Mouse (Mus musculus) cerebellum, postnatal 4 days (tissue): ENCODE results near the gene Mettl9.
"Not testable (repeated sequence)": the region's sequence is repeated elsewhere in the genome, so short reads cannot be mapped to it uniquely, and the experiment has no call there.

Experiments
- DNase-seq, 2 experiments: peaks; one replicate each; pipeline ENCODE4 v3.0.0; 2022; ENCODE audit warnings: low spot score in 2 of 2, mixed read lengths in 1 of 2

Mettl9 gene

GRCm38 (mm10) chr7:121033856-121034652 lies at the start of gene Mettl9:
Gene Mettl9 (plus strand): TSS chr7:121034445.
- DNase-seq = peak; percentile 93 to 97

DNA sequence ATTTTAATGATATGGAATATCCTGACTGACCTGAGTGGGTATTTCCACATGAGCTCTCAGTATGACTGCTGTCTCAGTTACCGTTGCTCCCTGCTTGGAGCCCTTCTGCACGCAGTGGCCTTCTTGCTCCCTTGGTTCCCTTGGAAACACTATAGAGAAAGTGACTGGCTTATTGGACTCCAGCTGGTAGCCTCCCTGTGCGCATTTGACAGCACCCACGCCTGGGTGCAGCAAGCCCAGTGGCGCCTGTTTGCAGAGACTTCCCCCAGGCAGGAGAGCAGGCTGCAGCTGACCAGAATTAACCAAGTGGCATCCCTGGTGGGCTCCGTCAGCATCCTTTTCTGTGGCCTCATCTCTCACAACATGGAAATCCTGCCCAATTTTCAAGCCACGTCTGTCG lies 43.1 kb upstream of the Mettl9 start:
- DNase-seq = no peak

DNA sequence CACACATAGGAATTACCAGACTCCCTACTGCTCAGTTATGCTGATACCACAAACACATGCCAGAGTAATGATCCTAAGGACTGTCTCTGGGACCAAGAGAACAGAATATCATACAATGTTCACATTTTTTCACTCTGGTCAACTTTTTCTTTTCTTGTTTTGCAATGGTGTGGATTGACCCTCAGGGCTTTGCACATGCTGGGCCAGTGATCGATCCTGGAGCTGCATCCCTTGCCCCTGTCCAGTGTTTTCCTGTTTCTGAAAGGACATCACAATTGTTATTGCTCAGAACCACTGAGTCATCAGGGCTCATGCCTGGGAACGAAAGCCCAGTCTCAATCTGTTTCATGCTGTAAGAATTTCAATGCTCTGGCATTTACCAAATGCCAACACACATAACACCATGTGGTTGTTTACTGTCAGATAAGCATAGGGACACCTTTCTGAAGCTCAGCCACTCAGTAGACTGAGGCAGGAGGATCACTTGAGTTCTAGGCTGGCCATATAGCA lies 35.2 kb upstream of the Mettl9 start:
- no peak for DNase-seq

GRCm38 (mm10) chr7:121000065-121000822 lies 34.0 kb upstream of the Mettl9 start:
- no peak for DNase-seq

DNA sequence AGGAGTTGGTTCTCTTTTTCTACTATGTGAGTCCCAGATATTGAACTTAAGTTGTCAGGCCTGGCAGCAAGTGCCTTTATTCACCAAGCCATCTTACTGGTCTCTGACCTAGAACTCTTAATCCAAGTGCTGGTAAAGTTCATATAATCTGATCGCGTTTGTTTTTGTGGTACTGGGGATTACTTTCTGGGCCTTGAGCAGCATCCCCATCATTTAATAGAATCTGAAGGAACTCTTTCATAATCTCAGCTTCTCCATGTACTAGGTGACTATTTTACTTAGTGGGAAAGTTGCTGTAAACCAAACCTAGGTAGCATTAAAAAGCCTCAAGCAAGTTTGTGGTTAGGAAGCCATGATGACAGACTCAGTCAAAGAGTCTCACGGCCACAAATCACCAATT lies 32.4 kb upstream of the Mettl9 start:
- DNase-seq = no peak

- no peak for DNase-seq
Observed at GRCm38 (mm10) chr7:121002407-121002928, 31.8 kb upstream of the Mettl9 start.

DNA sequence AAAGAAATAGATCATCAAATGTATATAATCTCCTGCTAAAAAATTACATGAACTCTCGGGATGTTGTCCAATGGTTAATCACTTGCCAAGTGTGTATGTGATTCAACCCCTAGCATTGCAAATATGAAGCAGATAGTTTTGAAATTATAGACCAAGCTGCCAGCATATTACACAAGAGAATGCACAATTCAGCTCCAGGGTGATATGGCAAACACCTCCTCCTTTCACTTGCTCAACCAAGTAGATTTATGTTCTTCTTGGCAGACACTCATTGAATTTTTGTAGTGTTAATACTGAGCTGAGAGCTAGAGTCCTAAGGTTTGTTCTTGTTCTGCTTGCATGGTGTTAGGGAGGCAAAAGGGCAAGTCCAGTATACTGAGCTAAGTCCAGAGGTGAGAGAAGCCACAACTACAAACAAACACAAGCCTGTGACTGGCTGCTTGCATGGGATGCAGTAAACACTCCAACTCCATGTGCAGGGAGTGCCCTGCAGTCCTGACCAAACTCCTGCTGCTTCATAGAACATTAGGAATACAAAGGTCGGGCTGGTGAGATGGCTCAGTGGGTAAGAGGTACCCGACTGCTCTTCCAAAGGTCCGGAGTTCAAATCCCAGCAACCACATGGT lies 30.3 kb upstream of the Mettl9 start:
- DNase-seq = no peak

DNA sequence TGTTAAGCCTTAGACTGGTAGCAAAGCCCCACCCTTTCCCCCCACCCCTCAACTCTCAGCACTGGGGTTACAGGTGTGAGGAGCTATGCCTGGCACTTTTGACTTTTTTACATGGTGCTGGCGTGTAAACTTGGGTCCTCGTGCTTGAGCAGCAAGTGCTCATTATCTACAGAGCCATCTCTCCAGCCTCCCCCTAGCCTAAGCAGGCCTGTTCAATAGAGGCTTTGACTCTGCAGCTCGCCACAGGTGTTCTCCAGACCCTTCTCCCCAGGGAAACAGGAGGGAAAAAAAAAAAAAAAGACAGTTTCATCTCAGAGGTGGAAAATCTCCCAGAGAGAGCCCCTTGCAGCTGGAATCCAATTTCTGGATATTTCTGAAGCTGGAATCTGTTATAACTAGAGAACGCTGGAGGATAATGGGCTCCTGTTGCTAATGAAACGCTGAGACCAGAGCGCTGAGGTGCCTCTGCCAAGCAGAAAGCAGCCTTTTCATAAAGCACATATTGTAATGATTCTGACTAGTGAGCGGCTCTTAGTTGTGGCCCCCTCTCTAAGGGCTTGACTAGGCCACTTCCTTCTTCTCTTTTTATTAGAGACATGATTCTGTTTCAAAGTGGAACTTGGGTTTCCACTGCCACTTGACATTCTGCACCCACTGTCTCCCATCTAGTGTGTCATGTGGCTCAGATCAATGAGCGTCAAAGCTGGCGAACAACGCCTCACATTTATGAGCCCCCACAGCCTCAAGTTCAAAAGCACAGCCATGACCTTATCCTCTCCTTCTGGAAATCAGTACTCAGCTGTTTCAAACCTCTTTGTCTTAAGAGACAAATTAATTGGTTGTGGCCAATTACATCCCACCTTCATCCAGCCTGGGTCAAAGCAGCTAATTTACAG lies 22.2 kb upstream of the Mettl9 start:
- no peak for DNase-seq

DNA sequence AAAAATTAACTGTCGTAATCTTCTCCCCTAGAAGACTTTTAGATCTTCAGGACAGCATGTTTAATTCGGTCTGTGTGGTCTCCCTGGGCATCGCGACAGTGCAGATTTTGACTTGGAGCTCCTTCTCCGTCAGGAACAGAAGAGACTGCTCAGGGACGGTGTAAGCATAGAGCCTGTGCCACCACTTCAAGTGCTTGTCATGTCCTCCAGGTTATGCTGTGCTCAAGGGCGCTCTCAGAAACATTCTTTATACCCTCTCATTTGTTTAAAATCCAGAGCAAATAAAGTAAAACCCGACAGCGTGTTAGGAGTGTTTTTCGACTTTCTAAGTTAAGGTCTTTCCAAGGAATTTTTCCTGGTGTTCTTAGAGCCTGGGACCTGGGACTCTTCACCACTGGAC lies 19.8 kb upstream of the Mettl9 start:
- no peak for DNase-seq

GRCm38 (mm10) chr7:121018778-121019177 lies 15.5 kb upstream of the Mettl9 start:
- DNase-seq = no peak

DNA sequence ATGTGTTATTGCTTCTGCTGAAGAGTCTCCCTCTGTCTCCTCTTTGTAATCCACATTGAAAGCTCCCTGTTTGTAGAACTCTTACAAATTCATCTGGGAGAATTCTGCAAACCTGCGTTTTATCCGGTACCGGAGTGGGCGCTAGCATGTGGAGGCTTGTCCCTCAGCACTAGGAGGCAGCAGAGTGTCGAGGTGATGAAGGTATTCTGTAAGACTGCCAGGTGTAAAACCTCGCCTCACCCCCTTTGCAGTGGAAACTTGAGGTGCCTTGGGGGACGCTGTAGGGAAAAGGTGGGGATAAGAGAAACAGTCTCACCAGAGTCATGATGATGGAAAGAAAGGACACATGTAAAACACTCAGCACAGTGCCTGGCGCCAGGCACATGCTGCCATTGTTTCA lies 14.0 kb upstream of the Mettl9 start:
- DNase-seq = no peak

DNA sequence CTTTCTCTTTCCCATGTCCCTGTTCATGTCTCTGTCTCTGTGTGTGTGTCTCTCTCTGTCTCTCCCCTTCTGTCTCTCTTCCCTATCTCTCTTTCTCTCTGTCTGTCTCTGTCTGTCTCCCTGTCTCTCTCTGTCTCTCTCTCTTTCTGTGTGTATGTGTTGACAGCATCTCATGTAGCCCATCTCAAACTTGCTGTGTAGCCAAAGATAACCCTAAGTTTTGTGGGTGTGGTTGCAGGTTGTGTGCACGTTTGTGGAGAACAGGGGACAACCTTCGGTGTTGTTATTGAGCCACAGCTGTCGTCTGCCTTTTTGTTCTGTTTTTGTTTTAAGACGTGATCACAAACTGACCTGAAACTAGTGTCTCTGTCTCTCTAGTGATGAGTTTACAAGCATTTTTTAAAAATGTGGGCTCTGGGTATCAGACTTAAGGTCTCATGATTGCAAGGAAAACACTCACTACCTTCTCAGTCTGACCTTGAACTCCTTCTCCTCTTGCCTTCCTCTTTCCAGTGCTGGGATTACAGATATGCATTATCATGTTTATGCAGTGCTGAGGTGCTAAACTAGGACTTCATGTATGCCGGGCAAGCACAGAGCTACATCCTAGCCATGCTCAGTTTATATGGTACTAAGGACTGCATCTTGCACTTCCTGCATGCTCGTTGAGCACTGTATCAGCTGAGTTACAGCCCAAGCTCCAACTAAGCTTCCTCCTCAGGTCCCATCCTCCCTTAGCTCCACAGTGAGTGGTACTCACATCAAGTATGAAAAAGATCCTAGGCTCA lies 8.8 kb upstream of the Mettl9 start:
- DNase-seq = no peak

- DNase-seq = no peak
Observed at GRCm38 (mm10) chr7:121026300-121026699, 7.9 kb upstream of the Mettl9 start.

DNA sequence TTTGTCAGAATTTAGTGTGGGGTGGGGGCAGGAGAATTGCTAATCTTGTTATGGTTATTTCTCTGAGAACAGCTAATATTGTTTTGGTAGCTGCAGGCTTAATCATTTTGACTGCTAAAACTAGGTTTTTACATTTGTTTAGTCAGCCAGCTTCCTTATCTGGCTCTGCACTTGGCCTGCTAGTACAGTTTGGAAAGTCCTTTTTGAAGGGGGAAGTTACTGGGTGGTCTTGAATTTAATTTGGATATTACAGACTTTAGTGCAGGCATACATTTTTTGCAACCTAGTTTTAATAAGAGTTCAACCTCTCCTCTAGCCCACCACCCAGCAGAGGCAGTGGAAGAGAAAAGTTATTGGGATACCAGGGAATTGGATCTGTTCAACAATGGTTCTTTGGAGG lies 4.3 kb upstream of the Mettl9 start:
- DNase-seq = not testable (repeated sequence)

DNA sequence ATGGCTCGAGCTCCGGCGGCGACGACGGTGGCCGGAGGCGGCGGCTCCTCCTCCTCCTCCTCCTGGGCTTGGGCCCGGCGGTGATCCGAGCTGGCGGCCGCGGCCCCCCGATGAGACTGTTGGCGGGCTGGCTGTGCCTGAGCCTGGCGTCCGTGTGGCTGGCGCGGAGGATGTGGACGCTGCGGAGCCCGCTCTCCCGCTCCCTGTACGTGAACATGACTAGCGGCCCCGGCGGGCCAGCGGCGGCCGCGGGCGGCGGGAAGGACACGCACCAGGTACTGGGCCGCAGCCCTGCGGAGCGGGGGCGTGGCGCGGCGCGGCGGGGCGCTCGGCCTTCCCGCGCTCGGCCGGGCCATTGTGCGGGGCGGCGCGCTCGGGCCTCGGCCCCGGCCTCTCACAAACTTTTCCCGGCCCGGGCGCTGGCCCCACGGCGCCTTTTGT lies 476 bp downstream of the Mettl9 start:
- no peak for DNase-seq

DNA sequence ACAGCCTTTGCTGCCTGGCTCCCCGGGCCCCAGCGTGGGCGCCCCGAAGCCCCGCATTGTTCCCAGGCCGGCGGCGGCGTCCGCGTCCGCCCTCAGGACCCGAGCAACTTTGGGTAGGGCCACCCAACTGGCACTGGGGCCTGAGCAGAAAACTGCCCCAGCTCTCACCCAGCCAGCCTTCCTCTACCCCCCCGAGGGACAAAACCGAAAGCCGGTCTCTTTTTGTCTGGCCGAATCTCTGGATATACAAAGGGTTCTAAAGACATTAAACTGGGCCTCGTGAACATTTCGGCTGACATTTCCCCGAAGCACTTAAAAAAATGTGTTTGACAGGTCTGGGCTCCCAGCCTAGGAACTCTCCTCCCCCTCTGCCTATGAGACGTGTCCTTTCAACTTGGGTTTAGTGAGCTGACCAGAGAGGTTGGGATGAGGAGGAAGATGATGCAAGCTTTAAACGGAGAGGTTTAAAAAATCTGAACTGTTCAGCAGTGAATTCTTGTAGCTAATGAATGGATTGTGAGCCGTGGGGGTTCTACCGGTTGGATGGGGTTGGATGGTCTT lies 996 bp downstream of the Mettl9 start:
- DNase-seq = no peak

GRCm38 (mm10) chr7:121040595-121040994 lies 6.3 kb downstream of the Mettl9 start:
- no peak for DNase-seq

GRCm38 (mm10) chr7:121041989-121042388 lies 7.7 kb downstream of the Mettl9 start:
- no peak for DNase-seq

- no peak for DNase-seq
Observed at GRCm38 (mm10) chr7:121043004-121043403, 8.8 kb downstream of the Mettl9 start.

DNA sequence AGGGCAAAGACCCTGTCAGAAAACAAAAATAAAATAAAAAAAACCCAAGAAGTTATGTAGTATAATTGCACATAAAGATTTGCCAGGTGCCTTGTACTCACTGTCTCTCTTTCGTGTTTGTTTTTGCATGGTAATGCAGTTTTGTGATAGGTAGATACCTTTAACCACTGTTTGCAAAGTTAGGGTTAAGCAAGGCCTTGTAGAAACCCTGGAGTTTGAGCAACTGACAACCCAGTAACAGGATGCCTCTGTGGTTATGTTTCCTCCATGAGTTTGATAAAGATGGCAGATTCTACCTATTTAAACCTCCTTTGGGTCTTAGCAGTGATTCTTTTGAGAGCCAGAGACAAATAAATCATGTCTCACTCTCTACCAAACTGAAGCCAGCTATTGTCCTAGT lies 9.3 kb downstream of the Mettl9 start:
- DNase-seq = no peak
